Mouse (Mus musculus) lung, postnatal 0 days (tissue): ENCODE data around the gene Rln1.

Source experiments
- CTCF ChIP-seq: IDR thresholded peaks from 2 replicates; pipeline ENCODE4 v1.5.1; 2016; ENCODE audit warnings: antibody characterized with exemption, mild to moderate bottlenecking
- EP300 ChIP-seq: IDR thresholded peaks from 2 replicates; pipeline ENCODE4 v1.6.1; 2016; ENCODE audit warnings: antibody characterized with exemption, mild to moderate bottlenecking, control low read depth

DNA sequence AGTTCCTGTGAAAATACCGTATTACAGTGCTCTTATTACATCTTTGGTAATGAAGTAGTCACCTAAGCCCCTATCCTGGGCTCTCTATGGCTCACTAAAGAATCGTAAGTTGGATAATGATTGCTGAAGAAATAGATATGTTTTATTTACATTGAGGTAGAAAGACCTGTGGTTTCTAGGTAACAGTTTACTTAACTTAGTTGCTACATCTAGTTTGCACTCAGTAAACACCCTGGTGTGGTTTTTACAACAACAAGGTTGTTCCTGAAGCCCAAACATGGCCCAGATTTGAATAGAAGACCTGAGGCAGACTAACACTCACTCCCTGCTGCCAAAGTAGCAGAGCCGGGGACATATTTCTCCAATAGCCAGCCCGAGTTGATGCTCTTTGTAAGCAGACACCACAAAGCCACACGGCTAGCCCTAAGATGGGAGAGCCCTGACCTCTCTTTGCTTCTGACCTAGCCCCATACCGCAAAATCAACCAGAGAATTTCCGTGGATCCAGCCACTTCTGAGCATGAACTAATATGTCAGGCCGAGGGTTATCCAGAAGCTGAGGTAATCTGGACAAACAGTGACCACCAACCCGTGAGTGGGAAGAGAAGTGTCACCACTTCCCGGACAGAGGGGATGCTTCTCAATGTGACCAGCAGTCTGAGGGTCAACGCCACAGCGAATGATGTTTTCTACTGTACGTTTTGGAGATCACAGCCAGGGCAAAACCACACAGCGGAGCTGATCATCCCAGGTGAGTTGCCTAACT, 45.6 kb upstream of the Rln1 start:
- TF ChIP-seq CTCF (no peak), EP300 (no peak)
